Mouse (Mus musculus): ENCODE results near the gene Hexim2.

Hexim2 gene

GRCm38 (mm10) chr11:103172392-103173040, 40.3 kb downstream of the Hexim2 start:
- DNase-seq (ENCODE audit: extremely low spot score, low read depth, low spot score), result no peak

- DNase-seq (ENCODE audit: extremely low spot score, low read depth, low spot score), result no peak
Observed at GRCm38 (mm10) chr11:103173041-103173770, 41.0 kb downstream of the Hexim2 start.

GRCm38 (mm10) chr11:103173771-103174344, 41.6 kb downstream of the Hexim2 start:
- DNase-seq (ENCODE audit: extremely low spot score, low read depth, low spot score), result no peak

- DNase-seq (ENCODE audit: extremely low spot score, low read depth, low spot score), result no peak
Observed at GRCm38 (mm10) chr11:103174411-103174832, 42.2 kb downstream of the Hexim2 start.

GRCm38 (mm10) chr11:103174891-103175391, 42.7 kb downstream of the Hexim2 start:
- DNase-seq (ENCODE audit: extremely low spot score, low read depth, low spot score), result no peak

GRCm38 (mm10) chr11:103175688-103176442, 43.6 kb downstream of the Hexim2 start:
- DNase-seq (ENCODE audit: extremely low spot score, low read depth, low spot score), result no peak

- DNase-seq (ENCODE audit: extremely low spot score, low read depth, low spot score), result no peak
Observed at GRCm38 (mm10) chr11:103176510-103176909, 44.3 kb downstream of the Hexim2 start.

GRCm38 (mm10) chr11:103177216-103177615, 45.0 kb downstream of the Hexim2 start:
- DNase-seq (ENCODE audit: extremely low spot score, low read depth, low spot score), result no peak

GRCm38 (mm10) chr11:103177815-103178485, 45.7 kb downstream of the Hexim2 start:
- DNase-seq (ENCODE audit: extremely low spot score, low read depth, low spot score), result no peak

- no peak for DNase-seq (ENCODE audit: extremely low spot score, low read depth, low spot score)
Observed at GRCm38 (mm10) chr11:103178748-103179147, 46.5 kb downstream of the Hexim2 start.

GRCm38 (mm10) chr11:103180426-103180825, 48.2 kb downstream of the Hexim2 start:
- DNase-seq (ENCODE audit: extremely low spot score, low read depth, low spot score), result no peak

- DNase-seq (ENCODE audit: extremely low spot score, low read depth, low spot score), result no peak
Observed at GRCm38 (mm10) chr11:103181349-103181748, 49.1 kb downstream of the Hexim2 start.

- no peak for DNase-seq (ENCODE audit: extremely low spot score, low read depth, low spot score)
Observed at GRCm38 (mm10) chr11:103181911-103182310, 49.7 kb downstream of the Hexim2 start.

- peak; percentile 20 for DNase-seq (ENCODE audit: extremely low spot score, low read depth, low spot score)
Observed at GRCm38 (mm10) chr11:103184891-103185290, 52.7 kb downstream of the Hexim2 start.

All from hindlimb bud, embryonic 11.5 days (tissue).